Mouse (Mus musculus) CD8-positive naive resting alpha-beta T cell, adult 2 months (primary cell): ENCODE data around the gene Acer2.

ENCODE experiments used
- DNase-seq, 2 experiments: peaks; one replicate each; pipeline ENCODE4 v3.0.0; 2022; ENCODE audit warnings: low read depth in 2 of 2, low spot score in 2 of 2

Gene Acer2

DNA sequence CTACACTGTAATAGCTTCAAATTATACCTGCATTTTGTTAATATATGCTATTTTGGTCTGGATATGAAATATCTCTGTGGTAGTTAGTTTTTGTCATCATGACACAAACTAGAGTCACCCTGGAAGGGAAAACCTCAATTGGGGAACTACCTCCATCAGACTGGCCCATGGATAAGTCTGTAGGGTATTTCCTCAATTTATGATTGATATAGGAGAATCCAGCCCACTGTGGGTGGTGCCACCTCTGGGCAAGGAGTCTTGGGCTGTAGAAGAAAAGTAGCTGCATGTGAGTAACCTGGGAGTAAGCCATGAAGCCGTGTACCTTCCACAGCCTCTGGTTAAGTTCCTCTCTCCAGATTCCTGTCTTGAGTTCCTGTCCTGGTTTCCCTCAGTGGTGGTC is 74.6 kb downstream of the Acer2 start:
- DNase-seq, result no peak

DNA sequence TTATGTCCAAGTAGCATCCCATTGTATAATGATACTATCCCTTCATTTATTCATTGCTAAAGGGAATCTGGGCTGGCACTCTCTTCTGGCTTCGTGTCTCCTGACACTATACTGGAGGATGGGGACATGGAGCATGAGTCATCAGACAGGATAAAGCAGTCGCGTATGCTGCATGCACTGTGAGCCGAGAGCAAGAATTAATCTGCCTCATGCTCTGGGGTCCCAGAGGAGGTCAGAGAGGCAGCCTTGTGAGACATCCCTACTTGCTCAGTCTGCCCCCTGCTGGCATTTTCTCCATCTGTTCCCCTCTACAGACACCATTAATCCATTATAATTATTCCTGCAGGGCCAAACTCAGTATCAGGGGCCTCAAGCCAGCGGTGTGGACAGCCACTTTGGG is 79.3 kb downstream of the Acer2 start:
- no peak for DNase-seq

DNA sequence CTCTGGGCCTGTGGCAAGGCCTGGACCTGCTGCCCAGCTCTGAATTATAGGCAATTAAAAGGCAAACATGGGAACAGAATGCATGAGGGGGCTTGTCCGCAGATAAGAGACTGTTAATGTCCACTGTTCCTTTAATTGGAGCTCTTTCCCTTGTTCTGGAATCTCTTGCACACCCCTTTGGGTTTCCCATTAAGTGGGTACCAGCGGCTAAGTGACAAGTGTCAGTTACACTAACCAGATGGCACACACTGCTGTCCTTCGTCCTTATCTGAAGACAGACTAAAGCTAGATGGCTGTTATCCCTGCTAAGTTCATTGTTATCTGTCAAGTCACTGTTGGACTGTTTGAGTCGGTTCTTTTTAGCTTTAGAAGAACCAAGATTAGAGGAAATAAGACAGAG is 81.3 kb downstream of the Acer2 start:
- DNase-seq, result no peak

DNA sequence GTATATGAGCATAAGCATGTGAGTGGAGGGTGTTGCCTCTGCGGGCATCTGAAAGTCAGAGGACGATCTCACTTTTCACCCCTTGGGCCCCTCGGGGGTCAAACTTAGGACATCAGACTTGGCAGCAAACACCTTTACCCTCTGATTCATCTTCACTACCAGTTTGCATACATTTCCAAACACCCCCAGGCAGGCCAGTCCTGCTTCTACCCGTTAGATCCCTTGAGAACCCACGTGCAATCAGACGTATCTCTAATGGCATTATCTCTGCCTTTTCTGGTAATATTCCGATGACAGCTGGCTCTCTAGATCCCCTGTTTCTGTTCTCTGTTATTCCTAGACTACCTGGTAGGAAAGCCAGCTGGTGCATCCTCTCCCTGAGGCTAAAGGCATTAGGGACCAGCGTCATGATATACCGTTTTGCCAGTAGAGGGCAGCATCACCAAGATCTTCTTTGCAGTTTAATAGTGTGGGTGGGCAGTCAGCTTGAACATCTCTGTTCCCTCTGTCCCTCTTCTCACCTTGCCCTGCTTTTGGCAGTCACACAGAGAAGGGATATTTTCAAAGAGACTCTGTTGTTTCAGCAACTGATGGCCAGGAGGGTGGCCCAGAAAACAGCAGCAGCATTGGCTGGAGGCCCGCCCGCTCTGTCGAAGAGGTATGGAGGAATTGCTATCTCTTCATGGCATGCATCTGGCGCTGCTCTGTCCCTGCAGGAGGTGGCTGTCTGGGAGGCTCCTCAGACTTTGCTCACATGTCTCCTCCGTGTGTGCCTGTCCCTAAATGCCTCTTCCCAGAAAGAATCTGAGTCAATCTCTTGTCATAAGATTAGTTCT is 83.6 kb downstream of the Acer2 start:
- DNase-seq, result peak in 1 of 2 experiments; percentile 7

DNA sequence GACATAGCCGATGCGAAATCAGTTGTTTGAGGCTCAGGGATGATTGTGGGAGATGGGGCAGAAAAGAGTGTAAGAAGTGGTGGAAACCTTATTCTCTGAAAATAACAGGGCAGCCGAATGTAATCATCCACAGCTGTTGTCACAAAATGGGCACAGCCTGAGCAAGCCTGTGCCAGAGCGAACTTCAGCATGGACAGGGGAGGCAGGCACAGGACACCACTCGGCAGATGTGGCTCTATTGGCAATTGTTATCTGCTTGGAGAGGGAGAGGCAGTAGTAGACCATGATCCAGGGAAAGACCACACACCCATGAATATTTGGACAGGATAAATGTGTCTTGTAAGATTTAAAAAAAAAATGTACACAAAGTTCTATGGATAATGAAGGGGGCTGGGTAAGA is 103.1 kb downstream of the Acer2 start:
- DNase-seq, result no peak
